Mouse (Mus musculus) hindbrain, postnatal 0 days (tissue): ENCODE data around the gene Hemk1. TPM values are rescaled to one million over a fixed set of nuclear protein-coding genes. Genes with fewer than 3 reads are reported as not detected.

Experiments
- ATAC-seq: fragments of 200-750 bp; cut with Nextera tagmentation; 2 replicates; pipeline ENCODE4 v1.8.0; 2017; ENCODE audit warnings: mild to moderate bottlenecking, moderate TSS enrichment, moderate library complexity
- DNase-seq: peaks from one replicate; pipeline ENCODE4 v3.0.0-alpha.2; 2015; ENCODE audit warnings: low spot score
- H3K27ac ChIP-seq: fragments of 300-500 bp; sonication (generic); 2 replicates; pipeline ENCODE4 v1.5.1; 2014; ENCODE audit warnings: mild to moderate bottlenecking
- H3K27me3 ChIP-seq: fragments of 300-500 bp; sonication (generic); 2 replicates; pipeline ENCODE4 v1.6.1; 2014; ENCODE audit warnings: low read length, mixed read lengths; ENCODE audit not compliant: insufficient read depth
- H3K36me3 ChIP-seq: fragments of 300-500 bp; sonication (generic); 2 replicates; pipeline ENCODE4 v1.6.1; 2014; ENCODE audit warnings: low read length, mixed read lengths; ENCODE audit not compliant: insufficient read depth
- H3K4me1 ChIP-seq: fragments of 300-500 bp; sonication (generic); 2 replicates; pipeline ENCODE4 v1.6.1; 2014; ENCODE audit warnings: antibody characterized with exemption, low read length, mixed read lengths; ENCODE audit not compliant: insufficient read depth
- H3K4me2 ChIP-seq: fragments of 300-500 bp; sonication (generic); 2 replicates; pipeline ENCODE4 v1.6.1; 2014; ENCODE audit warnings: low read depth, mild to moderate bottlenecking, low read length, moderate library complexity, mixed read lengths
- H3K4me3 ChIP-seq: fragments of 300-500 bp; sonication (generic); 2 replicates; pipeline ENCODE4 v1.5.1; 2014; ENCODE audit warnings: low read length
- H3K9ac ChIP-seq: fragments of 300-500 bp; sonication (generic); replicated peaks from 2 replicates; pipeline ENCODE4 v1.6.1; 2014; ENCODE audit warnings: mild to moderate bottlenecking, low read length, moderate library complexity, mixed read lengths
- H3K9me3 ChIP-seq: fragments of 300-500 bp; sonication (generic); 2 replicates; pipeline ENCODE4 v1.6.1; 2016; ENCODE audit warnings: low read length, mixed read lengths
- CTCF ChIP-seq: IDR thresholded peaks from 2 replicates; pipeline ENCODE4 v1.5.1; 2016; ENCODE audit warnings: antibody characterized with exemption, control low read depth, low read depth
- WGBS: fragments of 180-500 bp; shearing (Covaris S2); extraction: QIAGEN DNeasy Blood & Tissue Kit; methylation state at CpG from one replicate; pipeline ENCODE4 v1.1.7; 2014; 5-methylcytosine and 5-hydroxymethylcytosine counted together
- polyA plus RNA-seq: library from polyadenylated mRNA; unstranded; fragments of >200 nt; fragmentation: Nextera tagmentation; extraction: Ambion mirVana; gene quantifications from 2 replicates; pipeline ENCODE4 v1.2.1, GENCODE M21; 2015
- total RNA-seq: library from RNA; depleted of rRNA; stranded (reverse); fragments of >200 nt; gene quantifications from 2 replicates; pipeline ENCODE4 v1.2.3, GENCODE M21; 2014

Gene Hemk1
- total and polyA plus RNA-seq, 2 experiments from 2014 or later = 13.6 to 18.1 TPM

- 69% methylated on average over 13 of the region's 13 CpGs for WGBS
- no peaks in the 10 kb centered on the region for H3K9me3 ChIP-seq
- H3K36me3 ChIP-seq = peaks cover 10% of the 10 kb centered on the region
- no peak overlapping the region for H3K27ac ChIP-seq
- H3K4me3 ChIP-seq = no peak overlapping the region
- DNase-seq = no peak
- H3K4me2 ChIP-seq = no peak overlapping the region
- TF ChIP-seq CTCF = no peak
- no peak for ATAC-seq
- H3K4me1 ChIP-seq = no peaks in the 10 kb centered on the region
- H3K9ac ChIP-seq = no peak overlapping the region
- no peaks in the 10 kb centered on the region for H3K27me3 ChIP-seq
These were observed 32.3 kb downstream of the Hemk1 start for GRCm38 (mm10) chr9:107305601-107306542.

- TF ChIP-seq CTCF = no peak
- H3K4me1 ChIP-seq = no peaks in the 10 kb centered on the region
- DNase-seq (no peak), ATAC-seq (no peak)
- no peaks in the 10 kb centered on the region for H3K9me3 ChIP-seq
- peaks cover 13% of the 10 kb centered on the region for H3K36me3 ChIP-seq
- H3K4me3 ChIP-seq = no peak overlapping the region
- 90% methylated on average over 4 of the region's 4 CpGs for WGBS
- H3K9ac ChIP-seq = no peak overlapping the region
- no peak overlapping the region for H3K27ac ChIP-seq
- H3K4me2 ChIP-seq = no peak overlapping the region
- H3K27me3 ChIP-seq = no peaks in the 10 kb centered on the region
These were observed 33.1 kb downstream of the Hemk1 start for GRCm38 (mm10) chr9:107305012-107305411.

GRCm38 (mm10) chr9:107304383-107304782 lies 33.8 kb downstream of the Hemk1 start:
- no peak overlapping the region for H3K9ac ChIP-seq
- peaks cover 13% of the 10 kb centered on the region for H3K36me3 ChIP-seq
- no peak overlapping the region for H3K4me3 ChIP-seq
- H3K4me2 ChIP-seq = no peak overlapping the region
- TF ChIP-seq CTCF = no peak
- WGBS = 95% methylated on average over 3 of the region's 3 CpGs
- no peak overlapping the region for H3K27ac ChIP-seq
- no peaks in the 10 kb centered on the region for H3K9me3 ChIP-seq
- DNase-seq (no peak), ATAC-seq (no peak)
- H3K4me1 ChIP-seq = no peaks in the 10 kb centered on the region
- H3K27me3 ChIP-seq = no peaks in the 10 kb centered on the region

- Histone ChIP-seq H3K9me3 (no peaks in the 10 kb centered on the region), H3K27ac (no peak overlapping the region), H3K4me2 (no peak overlapping the region), H3K4me3 (no peak overlapping the region), H3K36me3 (peaks cover 13% of the 10 kb centered on the region), H3K9ac (no peak overlapping the region), H3K27me3 (no peaks in the 10 kb centered on the region), H3K4me1 (no peaks in the 10 kb centered on the region)
- TF ChIP-seq CTCF = no peak
- DNase-seq = no peak
- WGBS = 77% methylated on average over 5 of the region's 5 CpGs
- no peak for ATAC-seq
These were observed 34.2 kb downstream of the Hemk1 start for GRCm38 (mm10) chr9:107303900-107304299.

GRCm38 (mm10) chr9:107303121-107303820 lies 34.9 kb downstream of the Hemk1 start:
- Histone ChIP-seq H3K4me3 (no peak overlapping the region), H3K27ac (no peak overlapping the region), H3K4me2 (no peak overlapping the region), H3K27me3 (no peaks in the 10 kb centered on the region), H3K36me3 (peaks cover 13% of the 10 kb centered on the region), H3K4me1 (no peaks in the 10 kb centered on the region; the same call in 1 of the 2 replicates), H3K9me3 (no peaks in the 10 kb centered on the region), H3K9ac (no peak overlapping the region)
- 75% methylated on average over 9 of the region's 9 CpGs for WGBS
- ATAC-seq (no peak), DNase-seq (no peak)
- no peak for TF ChIP-seq CTCF

GRCm38 (mm10) chr9:107302592-107302991 lies 35.6 kb downstream of the Hemk1 start:
- Histone ChIP-seq H3K9me3 (no peaks in the 10 kb centered on the region), H3K9ac (no peak overlapping the region), H3K4me1 (no peaks in the 10 kb centered on the region; the same call in 1 of the 2 replicates), H3K27me3 (no peaks in the 10 kb centered on the region), H3K36me3 (peaks cover 13% of the 10 kb centered on the region), H3K4me2 (no peak overlapping the region), H3K27ac (no peak overlapping the region), H3K4me3 (no peak overlapping the region)
- DNase-seq (no peak), ATAC-seq (no peak)
- 88% methylated on average over 7 of the region's 7 CpGs for WGBS
- TF ChIP-seq CTCF = no peak
